Mouse (Mus musculus) regulatory T cell (primary cell): ENCODE measurements around the gene Prr5l.
"Not testable (repeated sequence)": the region's sequence is repeated elsewhere in the genome, so short reads cannot be mapped to it uniquely, and the experiment has no call there.

Source experiments
- in situ Hi-C: fragments of 300-600 bp; cut with MboI, MseI; formaldehyde crosslinking; loops from one replicate; pipeline ENCODE4 v1.15.1; 2025; ENCODE audit warnings: high pct_unique_total_duplicates

Gene Prr5l

DNA sequence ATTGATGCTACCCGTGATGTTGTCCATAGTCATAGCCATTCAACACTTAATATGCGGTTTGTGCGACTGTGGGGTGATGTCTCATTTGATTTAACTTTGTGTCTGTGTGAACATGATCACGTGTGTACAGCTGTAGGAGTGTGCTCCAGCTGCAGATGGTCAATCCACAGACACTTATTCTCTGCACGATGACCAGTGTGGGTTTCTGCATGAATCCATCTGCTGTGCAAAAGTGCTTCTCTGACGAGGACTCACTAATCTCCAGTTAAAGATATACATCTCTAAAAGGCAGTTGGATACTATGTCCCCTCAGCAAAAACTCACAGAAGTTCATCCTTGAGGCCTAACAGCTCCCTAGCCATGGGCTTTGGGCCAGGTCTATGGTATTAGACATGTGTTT lies 104.7 kb downstream of the Prr5l start:
- in situ Hi-C loops: no loop called here

DNA sequence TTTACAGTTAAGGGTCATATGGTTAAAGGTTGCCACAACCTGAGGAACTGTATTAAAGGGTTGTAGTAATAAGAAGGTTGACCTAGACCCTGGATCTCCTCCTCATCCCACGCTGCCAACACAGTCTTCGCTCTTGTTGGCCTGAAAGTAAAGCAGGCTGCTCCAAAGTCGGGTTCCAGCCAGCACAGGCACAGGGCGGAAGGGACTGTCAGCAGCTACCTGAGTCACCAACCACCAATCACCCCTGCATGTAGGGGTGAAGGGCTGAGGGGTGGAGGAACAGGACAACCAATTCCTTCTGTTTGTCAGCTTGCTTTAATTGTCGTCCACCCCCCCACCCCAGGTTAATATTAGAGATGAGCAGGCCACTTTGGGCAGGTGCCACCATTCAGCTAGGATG lies 119.3 kb downstream of the Prr5l start:
- in situ Hi-C loops: no loop called here

DNA sequence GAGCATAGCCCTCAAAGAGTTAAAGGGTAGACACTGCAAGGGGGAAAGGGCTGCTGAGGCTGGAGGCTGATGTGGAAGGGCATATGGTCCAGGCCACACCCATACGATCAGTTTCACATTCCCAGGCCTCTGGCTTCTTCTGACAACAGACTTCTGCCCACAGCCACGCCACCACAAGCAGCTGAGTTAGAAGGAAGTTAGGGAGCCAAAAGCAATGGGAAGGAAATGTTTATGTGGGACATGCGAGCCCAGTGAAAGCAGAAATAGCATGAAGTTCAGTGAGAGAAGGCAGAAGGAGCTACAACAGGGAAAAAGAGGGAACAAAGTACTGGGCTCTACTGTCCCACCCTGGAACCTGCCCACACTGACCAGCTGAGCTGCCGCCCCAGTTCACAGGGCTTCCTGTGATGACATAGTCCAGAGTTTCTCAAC lies 119.9 kb downstream of the Prr5l start:
- in situ Hi-C loops: no loop called here

DNA sequence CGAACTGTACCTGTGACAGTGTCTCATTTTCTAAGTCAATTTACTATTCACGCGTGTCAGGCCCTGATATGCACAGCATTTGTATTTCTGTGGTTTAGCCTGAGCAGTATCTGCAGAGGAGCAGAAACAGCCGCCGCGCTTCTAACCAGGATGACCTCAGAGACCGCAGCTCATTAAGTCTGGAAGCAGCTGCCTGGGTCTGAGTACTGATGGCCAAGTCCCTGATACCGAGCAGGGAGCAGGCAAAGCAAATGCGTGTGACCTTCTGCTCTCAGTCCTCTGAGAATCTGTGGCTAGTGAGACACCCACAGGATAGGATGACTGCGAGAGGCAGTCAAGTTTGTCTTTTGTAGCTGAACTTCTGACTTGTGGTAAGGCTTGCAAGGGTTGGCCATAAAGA lies 120.4 kb downstream of the Prr5l start:
- in situ Hi-C loops: no loop called here

DNA sequence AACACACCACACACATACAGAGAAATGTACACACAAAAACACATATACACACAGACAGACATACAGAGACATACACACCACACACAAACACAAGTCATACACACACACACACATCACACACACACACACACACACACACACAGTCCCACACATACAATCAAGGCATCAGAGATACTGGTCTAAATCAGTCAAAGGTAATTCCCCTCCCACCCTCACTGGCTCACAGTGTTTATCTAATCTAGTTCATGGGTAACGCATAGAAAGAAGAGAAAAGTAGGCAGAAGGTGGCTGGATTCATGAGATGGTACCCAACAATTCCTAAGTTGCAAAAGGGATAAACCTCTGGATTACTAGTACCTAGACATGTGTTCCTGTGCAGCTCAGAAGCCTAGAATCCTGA lies 120.9 kb downstream of the Prr5l start:
- in situ Hi-C loops: no loop called here

DNA sequence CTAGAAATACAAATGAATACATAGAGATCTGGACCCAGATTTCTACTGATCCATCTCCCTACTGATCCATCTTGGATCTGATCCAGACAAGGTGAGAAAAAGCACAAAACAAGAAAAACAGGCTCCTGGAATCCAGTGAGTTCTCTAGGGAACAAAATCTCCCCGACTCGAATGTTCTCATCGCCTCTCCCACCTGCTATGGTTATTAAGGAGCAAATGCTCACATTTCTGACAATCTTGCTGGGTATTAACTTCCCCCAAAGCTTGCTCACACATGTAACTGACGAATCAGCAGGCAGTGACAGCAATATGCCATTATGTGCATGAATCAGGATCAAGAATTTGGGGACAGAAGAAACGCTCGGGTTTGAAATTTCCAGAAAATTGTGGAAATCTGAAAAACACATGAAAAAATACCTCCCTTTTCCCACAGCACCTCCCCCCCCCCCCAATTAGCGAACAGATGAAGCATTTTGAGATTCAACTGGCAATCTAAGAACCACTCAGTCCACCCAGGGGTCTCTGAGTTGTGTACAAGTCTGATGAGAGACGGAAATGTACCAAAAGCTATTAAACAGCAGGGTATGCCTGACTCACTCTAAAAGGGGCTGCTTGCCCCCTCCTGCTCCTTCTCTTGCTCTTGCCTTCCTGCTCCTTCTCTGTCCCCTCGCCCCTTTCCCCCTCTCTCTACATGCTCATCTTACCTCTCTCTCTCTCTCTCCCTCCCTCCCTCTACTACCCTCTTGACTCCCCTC lies 123.1 kb downstream of the Prr5l start:
- in situ Hi-C loops: no loop called here

DNA sequence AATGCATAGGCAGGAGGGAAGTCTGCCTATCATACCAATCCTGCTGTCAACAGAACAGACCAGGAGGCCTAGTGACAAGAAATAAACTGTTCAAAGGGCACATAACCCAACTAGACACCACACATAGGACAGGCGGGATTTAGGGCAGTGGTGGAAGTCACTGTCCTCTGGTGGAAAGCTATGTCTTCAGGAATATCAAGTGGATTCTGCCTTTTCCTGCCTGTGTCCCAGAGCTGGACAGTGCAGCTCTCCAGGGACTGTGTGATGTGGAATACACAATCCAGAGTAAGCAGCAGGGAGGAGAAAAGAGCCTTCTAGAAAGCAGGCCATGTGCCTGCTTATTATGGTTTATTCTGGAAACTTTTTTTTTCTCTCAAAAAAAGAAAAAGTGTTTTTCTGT lies 125.0 kb downstream of the Prr5l start:
- in situ Hi-C loops: no loop called here

DNA sequence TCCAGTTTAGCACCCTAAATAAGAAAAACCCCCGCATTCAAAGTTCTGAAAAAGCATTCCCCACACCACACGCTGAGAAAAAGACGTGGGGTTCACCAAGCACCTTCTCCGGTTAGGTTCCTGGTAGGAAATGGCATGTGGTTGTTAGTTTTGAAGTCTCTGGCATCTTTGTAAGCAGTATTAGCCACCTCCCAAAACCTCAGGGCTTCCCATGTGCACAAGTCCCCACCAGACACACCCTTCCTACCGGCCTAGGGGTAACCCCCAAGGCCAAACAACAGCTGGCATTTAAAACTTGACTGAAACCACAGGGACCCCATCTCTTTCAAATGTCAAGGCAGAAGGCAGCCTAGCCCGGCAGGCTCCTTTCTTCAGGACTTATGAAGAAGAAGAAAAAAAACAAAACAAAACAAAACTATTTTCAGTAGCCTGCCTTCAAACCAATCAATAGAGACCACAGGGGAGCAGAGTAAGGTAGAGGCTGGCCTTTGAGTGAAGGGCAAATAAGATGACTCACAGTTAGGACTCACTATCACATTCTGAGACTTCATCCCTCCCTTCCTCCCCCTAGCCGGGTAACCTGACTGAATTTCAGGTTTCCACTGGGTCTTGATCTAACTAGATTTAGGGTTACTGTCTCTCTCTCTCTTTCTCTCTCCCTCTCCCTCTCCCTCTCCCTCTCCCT lies 126.6 kb downstream of the Prr5l start:
- in situ Hi-C loops: no loop called here

DNA sequence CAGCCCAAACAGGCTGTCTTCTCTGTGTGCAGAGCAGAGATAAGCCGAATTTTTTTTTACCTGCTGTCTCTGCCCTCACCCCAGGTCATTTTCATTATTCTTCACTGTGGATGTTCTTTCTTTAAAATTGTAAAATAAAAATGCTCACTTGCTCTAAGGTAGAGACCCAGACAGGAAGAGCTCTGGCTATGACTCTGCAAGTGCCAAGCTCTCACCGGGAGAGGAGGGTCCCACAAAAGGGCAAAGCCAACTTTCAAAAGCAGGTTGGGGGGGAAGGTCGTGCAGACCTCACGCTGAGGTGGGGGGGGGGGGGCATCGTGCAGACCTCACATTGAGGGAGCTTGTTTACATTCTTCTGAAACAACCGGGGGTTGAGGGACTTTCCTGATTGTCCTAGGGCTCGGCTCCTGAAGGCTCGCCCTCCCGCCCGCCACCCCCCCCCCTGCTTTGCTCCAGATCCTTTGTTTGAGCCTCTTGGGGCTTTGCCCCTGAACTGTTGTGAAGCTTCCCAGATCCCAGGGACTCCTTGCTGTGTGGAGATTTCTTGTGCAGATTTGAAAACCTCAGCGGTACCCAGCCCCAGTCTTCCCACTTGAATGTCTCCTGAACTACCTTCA lies 127.8 kb downstream of the Prr5l start:
- in situ Hi-C loops: loop anchor here (5.0 kb wide), 1 partner anchor 42 kb away; no protein-coding TSS in a partner anchor

DNA sequence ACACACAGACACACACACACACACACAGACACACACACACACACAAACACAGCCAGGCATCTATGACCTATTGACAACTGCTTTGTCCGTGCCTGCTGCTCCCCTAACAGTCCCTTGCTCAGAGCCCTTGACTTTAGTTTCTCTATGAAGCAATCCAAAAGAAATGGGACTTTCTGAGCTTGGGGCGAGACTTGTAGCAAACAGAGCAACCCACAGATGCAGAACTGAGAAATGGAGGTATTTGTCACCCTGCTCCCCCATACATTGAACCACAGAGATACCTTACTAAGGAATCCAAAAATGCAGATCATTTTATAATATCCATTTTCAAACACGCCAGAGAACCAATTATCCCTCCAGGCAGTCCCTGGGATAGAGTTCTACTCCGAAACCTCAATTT lies 128.4 kb downstream of the Prr5l start:
- in situ Hi-C loops: loop anchor here (5.0 kb wide), 1 partner anchor 43 kb away; no protein-coding TSS in a partner anchor

DNA sequence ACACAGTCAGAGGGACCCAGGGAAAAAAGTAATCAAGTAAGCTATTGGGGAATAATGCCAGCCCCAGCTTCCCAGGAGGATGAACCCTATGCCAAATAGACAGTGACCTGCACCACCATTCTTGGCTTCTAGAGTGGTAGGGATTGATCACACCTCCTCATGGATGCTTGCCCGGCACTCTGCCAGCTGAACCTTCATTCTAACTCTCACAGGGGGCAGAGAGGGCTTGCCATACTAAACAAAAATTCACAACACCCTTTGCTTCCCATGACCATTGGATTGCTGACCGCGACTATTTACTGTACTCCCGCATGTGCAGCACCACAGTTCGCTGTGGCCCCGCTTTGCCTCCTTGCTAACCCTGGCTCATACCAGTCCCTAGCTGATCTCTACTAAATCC lies 129.8 kb downstream of the Prr5l start:
- in situ Hi-C loops: loop anchor here (5.0 kb wide), 1 partner anchor 44 kb away; no protein-coding TSS in a partner anchor

DNA sequence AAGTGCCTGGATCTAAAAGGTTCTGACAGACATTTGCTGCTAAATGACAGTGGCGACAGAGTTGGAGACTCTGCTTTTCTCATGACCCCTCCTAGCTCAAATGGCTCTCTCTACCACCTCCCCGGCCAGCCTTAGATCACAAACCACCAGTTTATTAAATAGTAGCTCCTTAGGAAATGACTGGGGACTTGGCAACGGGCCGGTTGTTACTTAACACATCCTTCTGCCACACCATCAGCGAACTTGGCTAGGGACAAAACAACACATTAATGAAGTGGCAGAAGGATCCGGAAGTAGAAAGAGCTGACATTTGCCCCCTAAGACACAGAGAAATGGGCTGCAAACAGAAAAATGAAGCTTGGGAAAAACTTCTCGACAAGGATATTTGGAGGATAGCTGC lies 130.4 kb downstream of the Prr5l start:
- in situ Hi-C loops: loop anchor here (5.0 kb wide), 1 partner anchor 45 kb away; no protein-coding TSS in a partner anchor

DNA sequence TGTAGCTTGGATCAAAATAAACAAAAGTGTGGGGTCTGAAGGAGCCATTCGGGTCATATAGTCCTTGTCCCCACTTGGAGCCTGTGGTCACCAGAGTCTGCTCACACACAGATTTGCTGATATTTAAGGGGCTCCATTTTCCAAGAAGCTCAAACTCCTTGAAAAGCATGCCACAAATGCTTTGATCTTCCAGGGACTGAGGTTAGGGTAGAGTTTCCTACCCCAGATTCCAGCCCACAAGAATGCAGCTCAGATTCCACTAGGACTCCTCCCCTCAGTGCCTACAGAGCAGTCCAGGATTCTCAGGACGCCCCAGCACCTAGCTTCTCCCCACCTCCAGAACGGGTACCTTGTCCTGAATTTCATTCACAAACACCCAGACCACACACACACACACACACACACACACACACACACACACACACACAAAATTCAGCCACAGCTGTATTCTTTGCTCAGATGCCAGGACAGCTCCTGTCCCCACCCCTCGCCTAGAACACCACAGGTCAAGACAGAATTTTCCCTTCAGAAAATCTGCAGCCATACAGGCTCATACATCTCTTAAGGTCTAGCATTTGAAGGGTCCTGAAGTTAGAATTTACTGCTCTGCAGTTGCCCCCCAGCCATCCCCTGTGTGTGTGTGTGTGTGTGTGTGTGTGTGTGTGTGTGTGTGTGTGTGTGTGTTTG lies 131.4 kb downstream of the Prr5l start:
- in situ Hi-C loops: loop anchor here (5.0 kb wide), 1 partner anchor 46 kb away; no protein-coding TSS in a partner anchor

DNA sequence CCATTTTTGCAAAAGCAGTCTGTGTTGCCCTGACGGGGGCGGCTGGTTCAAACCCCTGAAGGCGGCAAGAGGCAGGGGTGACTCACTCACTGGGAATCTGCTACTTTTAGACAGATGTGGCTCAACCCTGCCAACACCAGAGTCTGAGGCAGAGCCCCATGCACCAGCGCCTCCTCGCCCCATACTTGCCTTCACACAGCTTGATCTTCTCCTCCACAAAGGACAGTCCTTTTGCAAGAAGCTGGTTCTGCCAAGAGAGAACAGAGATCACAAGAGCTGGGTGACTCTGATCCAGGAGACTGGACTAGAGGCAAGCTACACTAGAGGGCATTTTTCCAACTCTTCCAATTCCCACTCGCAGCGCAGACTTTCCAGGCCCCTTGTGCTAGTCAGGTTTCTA lies 136.3 kb downstream of the Prr5l start:
- in situ Hi-C loops: no loop called here

DNA sequence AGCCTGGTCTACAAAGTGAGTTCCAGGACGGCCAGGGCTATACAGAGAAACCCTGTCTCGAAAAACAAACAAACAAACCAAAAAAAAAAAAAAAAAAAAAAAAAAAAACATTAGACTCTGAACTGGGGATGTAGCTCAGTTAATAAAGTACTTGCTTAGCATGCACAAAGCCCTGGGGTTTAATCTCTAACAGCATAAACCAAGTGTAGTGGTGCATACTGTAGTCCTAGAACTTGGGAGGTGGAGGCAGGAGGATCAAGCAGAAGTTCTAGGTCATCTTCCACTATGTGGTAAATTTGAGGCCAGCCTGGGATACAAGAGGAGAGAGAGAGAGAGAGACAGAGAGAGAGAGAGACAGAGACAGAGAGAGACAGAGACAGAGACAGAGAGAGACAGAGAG lies 137.2 kb downstream of the Prr5l start:
- in situ Hi-C loops: not testable (repeated sequence)

DNA sequence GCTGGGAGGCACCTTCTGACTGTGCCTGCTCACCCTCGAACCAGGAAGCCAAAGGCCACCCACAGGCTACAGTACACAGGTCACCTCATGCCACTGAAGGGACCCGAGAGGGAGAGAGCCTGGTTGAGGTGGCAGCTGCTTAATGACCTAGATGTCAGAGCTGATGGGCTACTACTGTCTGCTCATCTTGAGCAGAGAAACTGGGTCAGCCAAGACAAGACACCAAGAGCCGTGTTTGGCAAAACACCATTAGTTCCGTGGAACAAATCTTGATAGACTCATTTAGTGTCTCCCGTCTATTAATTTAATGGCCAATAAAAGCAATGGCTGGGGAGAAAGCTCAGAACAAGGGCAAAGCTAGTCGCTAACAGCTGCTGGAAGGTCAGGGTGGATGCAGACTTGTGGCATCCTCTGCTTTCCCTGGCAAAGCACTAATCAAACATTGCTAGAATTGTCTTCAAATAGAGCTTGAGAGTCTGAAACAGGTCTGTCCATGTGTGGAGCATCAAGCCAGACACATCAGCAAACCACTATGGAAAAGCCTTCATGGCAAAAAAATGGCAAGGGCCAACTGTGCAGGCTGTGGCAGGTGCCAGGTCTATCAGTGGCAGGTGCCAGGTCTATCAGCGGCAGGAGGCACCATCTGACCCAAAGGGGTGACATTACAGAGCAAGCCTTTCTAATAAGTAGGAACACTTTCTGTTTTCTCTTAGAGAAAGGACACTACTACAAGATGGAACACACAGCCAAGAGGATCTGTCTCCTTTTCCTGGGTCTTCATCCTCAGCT lies 140.6 kb downstream of the Prr5l start:
- in situ Hi-C loops: no loop called here

DNA sequence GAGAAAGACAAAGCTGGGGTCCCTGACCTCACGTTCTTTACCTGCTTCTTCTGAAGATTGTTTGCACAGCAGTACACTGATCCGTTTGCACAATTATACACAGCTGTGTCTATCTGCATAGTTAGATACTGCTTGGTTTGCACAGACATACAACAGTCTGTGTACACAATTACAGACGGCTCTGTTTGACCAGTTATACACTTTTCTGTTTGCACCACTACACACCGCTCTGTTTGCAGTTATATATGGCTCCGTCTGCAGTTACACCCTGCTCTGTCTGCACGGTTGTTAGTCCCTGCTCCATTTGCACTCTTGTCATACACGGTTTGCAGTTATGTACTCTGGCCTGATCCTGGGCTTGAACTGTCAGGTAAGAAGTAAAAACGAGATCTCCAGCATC lies 141.2 kb downstream of the Prr5l start:
- in situ Hi-C loops: no loop called here

DNA sequence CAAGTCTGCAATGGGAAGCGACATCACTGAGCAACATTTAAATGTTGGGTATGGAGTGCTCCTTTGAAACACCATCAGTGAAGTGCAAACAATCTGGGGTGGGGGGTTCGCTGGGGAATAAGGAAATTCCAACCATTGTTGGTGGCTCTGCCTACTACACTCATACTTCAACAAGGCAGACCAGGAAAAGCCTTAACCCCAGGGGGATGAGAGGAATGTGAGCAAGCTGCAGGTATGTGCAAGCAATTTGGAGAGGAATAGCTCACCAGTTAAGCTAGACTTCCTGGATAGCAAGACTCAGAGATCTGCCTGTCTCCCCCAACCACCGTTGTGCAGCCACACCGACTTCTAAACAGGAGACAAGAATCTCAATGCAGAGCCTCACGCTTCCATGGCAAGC lies 142.9 kb downstream of the Prr5l start:
- in situ Hi-C loops: no loop called here

DNA sequence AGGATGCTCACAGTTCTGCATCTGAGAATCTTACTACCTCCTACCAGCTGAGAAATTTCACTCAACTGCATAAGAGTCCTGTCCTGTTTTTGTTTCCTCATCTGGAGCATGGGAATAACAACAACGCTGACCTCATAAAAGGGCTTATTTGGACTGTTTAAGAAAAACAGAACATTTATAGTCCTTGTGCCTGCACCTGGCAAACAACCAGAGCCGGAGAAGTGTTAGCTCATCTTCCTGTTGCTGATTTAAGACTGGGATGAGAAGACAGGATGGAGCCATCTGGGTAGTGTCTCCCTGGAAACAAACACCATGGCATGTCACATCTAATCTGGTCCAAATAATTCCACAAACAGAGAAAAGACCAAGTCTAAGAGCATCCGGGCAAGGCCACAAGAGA lies 149.3 kb downstream of the Prr5l start:
- in situ Hi-C loops: no loop called here

DNA sequence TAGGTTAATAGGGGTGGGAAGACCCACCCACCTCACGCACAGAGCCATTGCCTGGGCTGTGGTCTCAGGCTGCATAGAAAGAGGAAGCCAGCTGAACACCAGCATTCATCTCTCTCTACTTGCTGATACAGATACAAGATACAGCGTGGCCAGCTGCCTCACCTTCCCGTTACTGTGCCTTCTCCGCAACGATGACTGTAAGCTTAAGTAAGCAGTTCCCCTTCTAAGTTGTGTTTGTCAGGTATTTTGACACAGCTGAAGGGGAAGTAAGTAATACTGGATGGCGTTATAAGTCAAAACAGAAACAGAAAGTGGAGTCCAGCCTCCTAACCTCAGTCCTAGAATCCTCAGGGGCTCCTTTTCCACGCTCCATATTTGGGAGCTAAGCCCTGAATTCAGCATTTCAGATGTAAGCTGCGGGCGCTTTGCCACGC lies 150.0 kb downstream of the Prr5l start:
- in situ Hi-C loops: no loop called here

DNA sequence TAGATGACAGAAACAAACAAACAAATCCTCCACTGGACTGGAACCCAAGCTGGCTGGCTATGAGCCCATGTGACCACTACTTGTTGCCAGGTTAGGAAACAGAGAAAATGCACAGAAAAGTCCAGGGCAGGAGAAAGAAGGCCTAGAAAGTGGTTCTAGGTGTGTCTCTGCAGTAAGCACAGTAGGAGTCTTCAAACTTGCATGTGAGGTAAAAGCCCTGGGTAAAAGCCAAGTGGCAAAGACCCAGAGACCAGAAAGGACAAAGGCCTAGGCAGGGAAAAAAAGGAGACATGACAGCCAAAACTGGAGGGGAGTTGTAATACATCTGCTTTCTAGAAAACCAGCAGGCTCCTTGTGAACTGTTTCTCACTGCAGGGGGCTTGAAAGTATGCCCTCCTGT lies 151.9 kb downstream of the Prr5l start:
- in situ Hi-C loops: no loop called here
